Mouse (Mus musculus) kidney, embryonic 14.5 days (tissue): ENCODE measurements around the gene Bex2. TPM values are rescaled to one million over a fixed set of nuclear protein-coding genes. Genes with fewer than 3 reads are reported as not detected.

Experiments
- polyA plus RNA-seq: library from polyadenylated mRNA; unstranded; fragments of >200 nt; fragmentation: Nextera tagmentation; extraction: Ambion mirVana; gene quantifications from 2 replicates; pipeline ENCODE4 v1.2.1, GENCODE M21; 2014

Bex2 gene
- polyA plus RNA-seq, 1 experiment from 2014 or later = 78.7 TPM

Other genes starting within 250 kb of the Bex2 start
- gene Gprasp2, start 229.2 kb downstream of the Bex2 start, polyA plus RNA-seq = 11.4 and 21.6 TPM in 2 replicates
- 82.0 and 82.5 TPM in 2 replicates for gene Arxes2, start 74.4 kb downstream of the Bex2 start, polyA plus RNA-seq
- gene Arxes1, start 34.9 kb downstream of the Bex2 start, polyA plus RNA-seq = 41.3 and 44.6 TPM in 2 replicates
- not detected in 2 replicates for gene Nxf3, start 17.0 kb upstream of the Bex2 start, polyA plus RNA-seq
- gene Bex4, start 70.8 kb upstream of the Bex2 start, polyA plus RNA-seq = 61.5 and 63.7 TPM in 2 replicates
- 170 and 245 TPM in 2 replicates for gene Tceal8, start 104.1 kb upstream of the Bex2 start, polyA plus RNA-seq
- gene Tceal5, start 135.6 kb upstream of the Bex2 start, polyA plus RNA-seq = 0.41 and 1.5 TPM in 2 replicates
- 0.23 and 0.34 TPM in 2 replicates for gene Tceal7, start 146.5 kb upstream of the Bex2 start, polyA plus RNA-seq
- gene Bex1, start 147.3 kb upstream of the Bex2 start, polyA plus RNA-seq = 70.5 and 71.0 TPM in 2 replicates
- 510 and 726 TPM in 2 replicates for gene Tceal9, start 176.8 kb upstream of the Bex2 start, polyA plus RNA-seq
- gene Bex3, start 202.0 kb upstream of the Bex2 start, polyA plus RNA-seq = 502 and 608 TPM in 2 replicates